Mouse (Mus musculus): ENCODE data around the gene Dnmt3l. TPM values are rescaled to one million over a fixed set of nuclear protein-coding genes. Genes with fewer than 3 reads are reported as not detected.
A peak's percentile ranks its signal among the peaks of the same experiment; 100 is the strongest.

Gene Dnmt3l
- polyA plus RNA-seq, 1 experiment from 2014 or later: 0.14 TPM

DNA sequence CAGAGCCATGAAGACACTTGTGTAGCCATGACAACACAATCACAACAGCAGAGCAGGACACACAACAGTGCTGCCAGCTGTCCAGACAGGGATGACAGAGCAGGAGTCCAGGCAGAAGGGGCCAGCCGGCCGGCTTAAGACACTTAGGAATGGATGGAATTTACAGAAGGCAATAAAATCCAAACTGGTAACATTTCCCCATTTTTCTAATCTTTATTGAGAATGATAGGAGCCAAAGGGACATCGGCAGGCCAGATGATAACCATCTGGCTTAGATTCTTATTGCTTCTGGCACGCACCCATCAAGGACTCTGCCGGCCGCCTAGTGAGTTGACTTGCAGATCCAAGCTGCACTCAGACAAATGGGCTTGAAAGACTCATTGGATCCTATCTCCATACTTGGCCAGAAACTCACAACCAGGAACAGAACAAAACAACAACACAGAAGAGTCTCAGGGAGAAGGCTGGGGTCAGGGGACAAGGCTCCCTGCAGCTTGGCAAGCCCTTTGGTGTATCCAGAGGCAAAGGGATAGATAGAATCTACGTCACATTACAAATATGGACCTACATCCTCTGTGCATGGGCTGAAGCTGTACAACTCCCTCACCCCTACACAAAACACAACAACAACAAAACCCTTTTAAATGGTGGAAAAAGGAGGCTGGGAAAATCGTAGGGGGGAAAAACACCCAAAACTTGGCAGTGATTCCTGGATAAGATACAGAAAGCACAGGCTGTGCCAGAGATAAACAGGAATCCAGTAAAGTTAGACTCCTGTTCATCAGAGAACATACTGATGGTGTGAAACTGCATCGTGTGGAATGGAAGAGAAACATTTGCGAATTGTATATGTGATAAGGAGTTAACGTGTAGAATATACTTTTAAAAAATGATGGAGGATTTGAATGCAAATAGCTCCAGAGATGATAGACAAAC, 63.1 kb downstream of the Dnmt3l start:
- 92% methylated on average over 11 of the region's 11 CpGs for WGBS (ENCODE audit: missing documents)
- H3K27ac ChIP-seq: peak overlapping the region; percentile 87
- H3K4me3 ChIP-seq (ENCODE audit: inconsistent target): peak overlapping the region; percentile 32; the same call in 1 of the 2 replicates
- peaks cover 5% of the 10 kb centered on the region; the same call in 1 of the 2 replicates for H3K79me2 ChIP-seq (ENCODE audit: inconsistent target)
- H3K36me3 ChIP-seq (ENCODE audit: inconsistent target): no peaks in the 10 kb centered on the region

DNA sequence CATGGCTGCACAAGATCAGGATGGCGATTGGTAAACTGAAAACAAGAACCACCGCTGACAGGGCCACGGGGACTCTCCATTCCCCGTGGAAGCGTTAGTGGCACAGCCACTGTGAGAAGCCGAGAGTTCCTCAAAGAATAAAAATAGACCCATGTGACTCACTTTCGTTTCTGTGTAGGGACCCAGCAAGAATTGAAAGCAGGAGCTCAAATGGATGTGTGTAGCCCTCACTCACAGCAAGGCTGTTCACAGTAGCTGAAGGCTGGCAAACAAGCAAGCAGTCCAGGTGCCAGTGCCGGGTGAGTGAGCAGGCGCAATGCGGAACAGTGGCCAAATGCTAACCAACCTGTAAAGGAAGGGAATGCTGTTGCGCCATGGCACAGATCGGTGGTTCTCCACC, 63.8 kb downstream of the Dnmt3l start:
- 16% methylated on average over 12 of the region's 12 CpGs for WGBS (ENCODE audit: missing documents)
- Histone ChIP-seq H3K27ac (peak overlapping the region; percentile 87), H3K36me3 (ENCODE audit: inconsistent target) (no peaks in the 10 kb centered on the region), H3K4me3 (ENCODE audit: inconsistent target) (peak overlapping the region; percentile 32), H3K79me2 (ENCODE audit: inconsistent target) (peaks cover 5% of the 10 kb centered on the region; the same call in 1 of the 2 replicates)

Other genes with a start within 250 kb of the Dnmt3l start
- not detected in 3 replicates for gene Gm9639, start 246.9 kb upstream of the Dnmt3l start, polyA plus RNA-seq (2018)
- gene Gm19668, start 242.8 kb upstream of the Dnmt3l start, polyA plus RNA-seq (2018): not detected in 3 replicates
- not detected in 3 replicates for gene Gm9507, start 230.1 kb upstream of the Dnmt3l start, polyA plus RNA-seq (2018)
- not detected in 3 replicates for gene Gm2696, start 227.3 kb upstream of the Dnmt3l start, polyA plus RNA-seq (2018)
- not detected in 3 replicates for gene Krtap10-4, start 214.9 kb upstream of the Dnmt3l start, polyA plus RNA-seq (2018)
- gene Krtap10-10, start 206.0 kb upstream of the Dnmt3l start, polyA plus RNA-seq (2018): not detected in 3 replicates
- gene Gm36176, start 195.1 kb upstream of the Dnmt3l start, polyA plus RNA-seq (2018): not detected in 3 replicates
- not detected in 3 replicates for gene Gm10318, start 189.1 kb upstream of the Dnmt3l start, polyA plus RNA-seq (2018)
- gene Gm3285, start 180.0 kb upstream of the Dnmt3l start, polyA plus RNA-seq (2018): not detected in 3 replicates
- 0.09 TPM in 1 of 3 replicates, not detected in the others for gene Lrrc3, start 139.4 kb upstream of the Dnmt3l start, polyA plus RNA-seq (2018)
- 2.6 to 5.5 TPM (median 4.7 TPM) in 3 replicates for gene Trpm2, start 71.4 kb upstream of the Dnmt3l start, polyA plus RNA-seq (2018)
- gene 1810043G02Rik, start 63.4 kb upstream of the Dnmt3l start, polyA plus RNA-seq (2018): 9.8 to 15.6 TPM (median 10.6 TPM) in 3 replicates
- 12.8 to 25.9 TPM (median 18.5 TPM) in 3 replicates for gene Pfkl, start 31.9 kb upstream of the Dnmt3l start, polyA plus RNA-seq (2018)
- not detected in 3 replicates for gene Aire, start 1.7 kb downstream of the Dnmt3l start, polyA plus RNA-seq (2018)
- gene Icosl, start 27.4 kb downstream of the Dnmt3l start, polyA plus RNA-seq (2018): 3.6 to 12.1 TPM (median 7.4 TPM) in 3 replicates
- gene D10Jhu81e, start 127.8 kb downstream of the Dnmt3l start, polyA plus RNA-seq (2018): 30.3 to 37.8 TPM (median 37.5 TPM) in 3 replicates
- gene Pwp2, start 143.2 kb downstream of the Dnmt3l start, polyA plus RNA-seq (2018): 6.1 to 17.2 TPM (median 6.1 TPM) in 3 replicates
- gene Trappc10, start 202.7 kb downstream of the Dnmt3l start, polyA plus RNA-seq (2018): 24.0 to 38.9 TPM (median 30.9 TPM) in 3 replicates

Measured in macrophage (primary cell).